Mouse (Mus musculus) lung, embryonic 14.5 days (tissue): Measurements from ENCODE around the gene A630001G21Rik. TPM values are rescaled to one million over a fixed set of nuclear protein-coding genes. Genes with fewer than 3 reads are reported as not detected.

ENCODE experiments used
- ATAC-seq: fragments of 200-750 bp; cut with Nextera tagmentation; 2 replicates; pipeline ENCODE4 v1.8.0; 2017; ENCODE audit warnings: mild to moderate bottlenecking, moderate TSS enrichment, moderate library complexity; ENCODE audit not compliant: insufficient read depth
- DNase-seq: peaks from one replicate; pipeline ENCODE4 v3.0.0-alpha.2; 2015
- H3K27ac ChIP-seq: fragments of 300-500 bp; sonication (generic); 2 replicates; pipeline ENCODE4 v1.5.1; 2014; ENCODE audit warnings: low read depth, mild to moderate bottlenecking, moderate library complexity
- H3K27me3 ChIP-seq: fragments of 300-500 bp; sonication (generic); 2 replicates; pipeline ENCODE4 v1.6.1; 2014; ENCODE audit warnings: low read length, control low read depth; ENCODE audit not compliant: insufficient read depth
- H3K36me3 ChIP-seq: fragments of 300-500 bp; sonication (generic); 2 replicates; pipeline ENCODE4 v1.6.1; 2014; ENCODE audit warnings: control low read depth; ENCODE audit not compliant: insufficient read depth
- H3K4me1 ChIP-seq: fragments of 300-500 bp; sonication (generic); 2 replicates; pipeline ENCODE4 v1.6.1; 2014; ENCODE audit warnings: antibody characterized with exemption, control low read depth; ENCODE audit not compliant: insufficient read depth
- H3K4me2 ChIP-seq: fragments of 300-500 bp; sonication (generic); 2 replicates; pipeline ENCODE4 v1.6.1; 2014; ENCODE audit warnings: mild to moderate bottlenecking
- H3K4me3 ChIP-seq: fragments of 300-500 bp; sonication (generic); 2 replicates; pipeline ENCODE4 v1.5.1; 2014; ENCODE audit warnings: low read depth, low read length
- H3K9ac ChIP-seq: fragments of 300-500 bp; sonication (generic); 2 replicates; pipeline ENCODE4 v1.6.1; 2014
- H3K9me3 ChIP-seq: fragments of 300-500 bp; sonication (generic); 2 replicates; pipeline ENCODE4 v1.6.1; 2016; ENCODE audit warnings: low read depth, low read length, control low read depth
- CTCF ChIP-seq: IDR thresholded peaks from 2 replicates; pipeline ENCODE4 v1.5.1; 2016; ENCODE audit warnings: antibody characterized with exemption, low read depth
- WGBS: fragments of 180-500 bp; shearing (Covaris S2); extraction: QIAGEN DNeasy Blood & Tissue Kit; methylation state at CpG from one replicate; pipeline ENCODE4 v1.1.7; 2014; 5-methylcytosine and 5-hydroxymethylcytosine counted together
- polyA plus RNA-seq: library from polyadenylated mRNA; unstranded; fragments of >200 nt; fragmentation: Nextera tagmentation; extraction: Ambion mirVana; gene quantifications from 2 replicates; pipeline ENCODE4 v1.2.1, GENCODE M21; 2014

The A630001G21Rik gene
- polyA plus RNA-seq, 1 experiment from 2014 or later: 1.4 TPM

- no peak for ATAC-seq
- no peak overlapping the region for H3K4me3 ChIP-seq
- no peak for DNase-seq
- TF ChIP-seq CTCF: no peak
- no peak overlapping the region for H3K27ac ChIP-seq
- H3K9me3 ChIP-seq: no peaks in the 10 kb centered on the region
- H3K36me3 ChIP-seq: no peaks in the 10 kb centered on the region
- no peaks in the 10 kb centered on the region for H3K4me1 ChIP-seq
- H3K27me3 ChIP-seq: no peaks in the 10 kb centered on the region
- no peak overlapping the region for H3K9ac ChIP-seq
- no peak overlapping the region for H3K4me2 ChIP-seq
- 69% methylated on average over 3 of the region's 3 CpGs for WGBS
Measured at GRCm38 (mm10) chr1:85744539-85744938, 33.9 kb downstream of the A630001G21Rik start.

- WGBS: 18% methylated on average over 2 of the region's 2 CpGs
- Histone ChIP-seq H3K27me3 (no peaks in the 10 kb centered on the region), H3K4me2 (no peak overlapping the region), H3K27ac (no peak overlapping the region), H3K9me3 (no peaks in the 10 kb centered on the region), H3K9ac (no peak overlapping the region), H3K4me3 (no peak overlapping the region), H3K4me1 (no peaks in the 10 kb centered on the region), H3K36me3 (no peaks in the 10 kb centered on the region)
- ATAC-seq (peak; percentile 52; the same call in 1 of the 2 replicates), DNase-seq (no peak)
- TF ChIP-seq CTCF: no peak
Measured at GRCm38 (mm10) chr1:85742916-85743505, 35.4 kb downstream of the A630001G21Rik start.

DNA sequence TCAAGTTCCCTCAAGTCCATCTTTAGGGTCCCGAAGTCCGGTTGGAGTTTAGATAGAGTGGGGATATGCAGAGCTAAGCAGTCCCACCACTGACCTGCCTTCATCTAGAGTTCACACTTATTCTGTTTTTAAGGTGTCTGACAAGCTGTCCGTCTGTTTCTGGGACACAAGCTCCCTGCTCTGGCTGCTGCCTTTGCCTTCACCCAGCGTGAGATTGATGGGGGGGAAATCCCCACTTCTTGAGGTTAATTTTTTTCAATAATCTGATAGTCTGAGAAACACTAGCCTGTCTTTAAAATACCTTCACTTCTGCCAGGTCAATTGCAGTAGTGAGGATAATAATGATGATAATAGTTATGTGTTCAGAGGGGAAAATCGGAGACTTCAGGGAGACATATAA lies 36.1 kb downstream of the A630001G21Rik start:
- no peak overlapping the region for H3K4me3 ChIP-seq
- H3K27me3 ChIP-seq: no peaks in the 10 kb centered on the region
- 58% methylated on average over 5 of the region's 5 CpGs for WGBS

DNA sequence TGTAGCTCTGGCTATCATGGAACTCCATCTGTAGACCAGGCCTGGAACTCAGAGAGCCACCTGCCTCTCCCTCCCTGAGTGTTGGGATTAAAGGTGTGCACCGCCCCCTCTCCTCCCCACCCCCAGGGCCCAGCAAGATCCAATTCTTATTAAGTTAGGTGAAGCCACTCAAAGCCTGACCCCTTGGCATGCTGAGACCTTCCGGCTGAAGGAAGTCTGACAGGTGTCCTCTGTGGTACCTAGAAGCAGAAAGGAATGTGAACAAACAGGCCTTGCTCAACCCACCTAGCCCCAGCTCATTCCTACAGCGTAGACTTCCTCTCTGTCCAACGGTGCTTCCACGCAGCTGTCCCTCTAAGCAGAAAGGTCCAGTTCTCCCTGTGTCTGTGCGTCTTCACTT lies 37.5 kb downstream of the A630001G21Rik start:
- no peak overlapping the region for H3K9ac ChIP-seq
- ATAC-seq (peak; percentile 52; the same call in 1 of the 2 replicates), DNase-seq (peak; percentile 44)
- no peaks in the 10 kb centered on the region for H3K36me3 ChIP-seq
- 52% methylated on average over 6 of the region's 6 CpGs for WGBS
- no peaks in the 10 kb centered on the region for H3K9me3 ChIP-seq
- H3K27ac ChIP-seq: no peak overlapping the region
- H3K4me2 ChIP-seq: no peak overlapping the region
- no peak overlapping the region for H3K4me3 ChIP-seq
- no peaks in the 10 kb centered on the region for H3K27me3 ChIP-seq
- H3K4me1 ChIP-seq: no peaks in the 10 kb centered on the region
- TF ChIP-seq CTCF: no peak

More for the DNA sequence above, 36.1 kb downstream of the A630001G21Rik start:
- ATAC-seq (no peak), DNase-seq (no peak)
- TF ChIP-seq CTCF: no peak
- Histone ChIP-seq H3K4me2 (no peak overlapping the region), H3K4me1 (no peaks in the 10 kb centered on the region), H3K36me3 (no peaks in the 10 kb centered on the region), H3K9ac (no peak overlapping the region), H3K27ac (no peak overlapping the region), H3K9me3 (no peaks in the 10 kb centered on the region)

- Histone ChIP-seq H3K36me3 (no peaks in the 10 kb centered on the region), H3K4me3 (no peak overlapping the region), H3K4me1 (no peaks in the 10 kb centered on the region), H3K27ac (no peak overlapping the region), H3K4me2 (no peak overlapping the region), H3K9me3 (no peaks in the 10 kb centered on the region), H3K27me3 (no peaks in the 10 kb centered on the region), H3K9ac (no peak overlapping the region)
- no peak for TF ChIP-seq CTCF
- ATAC-seq (no peak), DNase-seq (no peak)
Measured at GRCm38 (mm10) chr1:85739819-85740218, 38.6 kb downstream of the A630001G21Rik start.

- Histone ChIP-seq H3K4me2 (no peak overlapping the region), H3K9me3 (no peaks in the 10 kb centered on the region), H3K4me3 (no peak overlapping the region), H3K27me3 (no peaks in the 10 kb centered on the region), H3K36me3 (no peaks in the 10 kb centered on the region), H3K27ac (no peak overlapping the region), H3K4me1 (no peaks in the 10 kb centered on the region), H3K9ac (no peak overlapping the region)
- ATAC-seq: no peak
- 88% methylated on average over 4 of the region's 4 CpGs for WGBS
- no peak for DNase-seq
- no peak for TF ChIP-seq CTCF
Measured at GRCm38 (mm10) chr1:85739000-85739399, 39.4 kb downstream of the A630001G21Rik start.

DNA sequence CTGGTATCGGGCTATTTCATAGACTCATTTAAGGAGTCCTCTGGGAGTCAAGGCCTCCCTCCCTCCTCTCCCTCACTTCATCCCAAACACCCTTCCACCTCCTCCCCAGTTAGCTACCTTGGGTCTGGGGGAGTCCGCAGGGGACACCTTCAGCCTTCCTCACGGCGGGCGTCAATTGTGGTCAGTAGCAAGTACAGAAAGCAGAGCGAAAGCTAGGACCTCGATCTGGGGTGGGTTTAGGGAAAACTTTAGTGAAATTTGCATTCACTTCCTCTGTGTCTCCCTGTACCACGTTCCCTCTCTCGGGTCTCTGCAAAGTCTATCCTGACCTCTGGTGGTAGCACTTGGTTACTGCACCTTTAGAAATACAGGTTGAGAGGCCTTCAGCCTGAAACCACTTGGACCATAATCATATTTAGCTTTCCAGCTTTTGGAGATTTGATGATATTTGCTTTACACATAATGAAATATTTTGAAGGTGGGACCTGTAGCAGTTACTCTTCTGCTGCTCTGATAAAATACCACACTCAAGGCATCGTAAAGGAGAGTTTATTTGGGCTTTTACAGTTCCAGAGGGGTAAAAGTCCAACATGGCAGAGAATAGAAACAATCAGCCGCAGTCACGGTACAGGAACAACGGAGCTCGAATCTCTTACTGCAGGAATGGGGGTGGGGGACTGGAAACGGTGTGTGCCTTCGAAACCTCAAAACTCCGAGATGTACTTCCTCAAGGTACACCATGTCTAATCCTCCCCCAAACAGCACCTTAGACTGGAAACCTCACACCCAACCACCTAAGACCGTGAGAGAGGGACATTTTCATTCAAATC lies 41.9 kb downstream of the A630001G21Rik start:
- Histone ChIP-seq H3K27me3 (no peaks in the 10 kb centered on the region), H3K4me1 (no peaks in the 10 kb centered on the region), H3K9me3 (no peaks in the 10 kb centered on the region), H3K27ac (no peak overlapping the region), H3K36me3 (no peaks in the 10 kb centered on the region), H3K4me2 (peak overlapping the region; percentile 59), H3K4me3 (peak overlapping the region; percentile 27), H3K9ac (peak overlapping the region; percentile 38; the same call in 1 of the 2 replicates)
- TF ChIP-seq CTCF: peak; percentile 92
- DNase-seq: peak; percentile 92
- peak; percentile 69 for ATAC-seq
- 34% methylated on average over 18 of the region's 18 CpGs for WGBS
